Mouse (Mus musculus) MEL (cell line): ENCODE data around the gene Atp2a2.

Experiments used
- CTCF ChIP-seq, 3 experiments: IDR thresholded peaks in 2 of 3; conservative IDR thresholded peaks in 1 of 3; 2 replicates each; pipeline ENCODE4 v1.5.1; 2011 to 2012; ENCODE audit warnings: low read length in 3 of 3, low read depth in 2 of 3, mild to moderate bottlenecking in 2 of 3, improper control_type of control experiment in 1 of 3, inconsistent platforms in 1 of 3, mixed read lengths in 1 of 3, moderate library complexity in 1 of 3; ENCODE audit not compliant: control insufficient read depth in 1 of 3, insufficient read depth in 1 of 3, poor library complexity in 1 of 3, severe bottlenecking in 1 of 3
- E2F4 ChIP-seq: IDR thresholded peaks from 2 replicates; pipeline ENCODE4 v1.6.1; 2011; ENCODE audit warnings: low read depth, low read length, improper control_type of control experiment, borderline replicate concordance
- ELF1 ChIP-seq: IDR thresholded peaks from 2 replicates; pipeline ENCODE4 v1.6.1; 2014; ENCODE audit warnings: low read depth, mild to moderate bottlenecking, inconsistent platforms, low read length, improper control_type of control experiment, moderate library complexity
- ETS1 ChIP-seq: IDR thresholded peaks from 2 replicates; pipeline ENCODE4 v1.6.1; 2012; ENCODE audit warnings: low read depth, mild to moderate bottlenecking, inconsistent platforms, low read length, improper control_type of control experiment, moderate library complexity
- HCFC1 ChIP-seq: IDR thresholded peaks from 2 replicates; pipeline ENCODE4 v1.6.1; 2012; ENCODE audit warnings: low read depth, mild to moderate bottlenecking, inconsistent platforms, low read length, improper control_type of control experiment, moderate library complexity
- NRF1 ChIP-seq: IDR thresholded peaks from 2 replicates; pipeline ENCODE4 v1.6.1; 2014; ENCODE audit warnings: low read depth, mild to moderate bottlenecking, inconsistent platforms, low read length, improper control_type of control experiment, moderate library complexity; ENCODE audit not compliant: poor library complexity, insufficient read depth, severe bottlenecking
- POLR2A ChIP-seq, 2 experiments: IDR thresholded peaks; 2 replicates each; pipeline ENCODE4 v1.6.1; 2011 to 2012; ENCODE audit warnings: low read length in 2 of 2, mild to moderate bottlenecking in 2 of 2, control low read depth in 1 of 2, improper control_type of control experiment in 1 of 2, low read depth in 1 of 2, moderate library complexity in 1 of 2; ENCODE audit not compliant: control insufficient read depth in 1 of 2, insufficient read depth in 1 of 2, poor library complexity in 1 of 2
- RCOR1 ChIP-seq: IDR thresholded peaks from 2 replicates; pipeline ENCODE4 v1.6.1; 2012; ENCODE audit warnings: low read depth, mild to moderate bottlenecking, inconsistent platforms, low read length, improper control_type of control experiment
- TCF12 ChIP-seq: IDR thresholded peaks from 2 replicates; pipeline ENCODE4 v1.6.1; 2014; ENCODE audit warnings: low read depth, mild to moderate bottlenecking, inconsistent platforms, low read length, improper control_type of control experiment, moderate library complexity
- UBTF ChIP-seq: IDR thresholded peaks from 2 replicates; pipeline ENCODE4 v1.6.1; 2012; ENCODE audit warnings: low read depth, mild to moderate bottlenecking, inconsistent platforms, low read length, improper control_type of control experiment, moderate library complexity, borderline replicate concordance; ENCODE audit not compliant: insufficient read depth
- USF1 ChIP-seq: IDR thresholded peaks from 2 replicates; pipeline ENCODE4 v1.6.1; 2014; ENCODE audit warnings: low read depth, mild to moderate bottlenecking, inconsistent platforms, low read length, improper control_type of control experiment, moderate library complexity
- ZNF384 ChIP-seq: IDR thresholded peaks from 2 replicates; pipeline ENCODE4 v1.6.1; 2012; ENCODE audit warnings: low read depth, mild to moderate bottlenecking, inconsistent platforms, low read length, improper control_type of control experiment

- TF ChIP-seq CTCF (IDR thresholded peaks at IDR 0.05 in 2 of 3, conservative IDR thresholded peaks at IDR 0.05 in 1 of 3; ENCODE audit: control insufficient read depth in 1 of 3, insufficient read depth in 1 of 3, low read depth in 2 of 3, low read length in 3 of 3, poor library complexity in 1 of 3, severe bottlenecking in 1 of 3) (no peak), RCOR1 (no peak), POLR2A (IDR thresholded peaks at IDR 0.05; ENCODE audit: control insufficient read depth in 1 of 2, insufficient read depth in 1 of 2, low read depth in 1 of 2, low read length in 2 of 2, poor library complexity in 1 of 2) (no peak), UBTF (no peak), ETS1 (no peak), E2F4 (no peak), TCF12 (no peak), USF1 (no peak), NRF1 (no peak), ZNF384 (no peak), HCFC1 (no peak), ELF1 (no peak)
Observed at GRCm38 (mm10) chr5:122487825-122488224, 14.2 kb downstream of the Atp2a2 start.
